Mouse (Mus musculus): ENCODE data around the gene Btla.

GRCm38 (mm10) chr16:45297806-45298205 is 73.7 kb downstream of the Btla start:
- TF ChIP-seq POLR2A (IDR thresholded peaks at IDR 0.05; ENCODE audit: insufficient read depth, low read depth, low read length): no peak
- no peak for TF ChIP-seq CTCF (IDR thresholded peaks at IDR 0.05; ENCODE audit: insufficient read depth, low read depth, low read length)
